Mouse (Mus musculus) left cerebral cortex, adult 18-20 months (tissue): Measurements from ENCODE around the gene Mreg. TPM values are rescaled to one million over a fixed set of nuclear protein-coding genes. Genes with fewer than 3 reads are reported as not detected.
A peak's percentile ranks its signal among the peaks of the same experiment; 100 is the strongest.
"Not testable (repeated sequence)": the region's sequence is repeated elsewhere in the genome, so short reads cannot be mapped to it uniquely, and the experiment has no call there.

Experiments used
- DNase-seq, 2 experiments: peaks; one replicate each; pipeline ENCODE4 v3.0.0; 2021 to 2022; ENCODE audit warnings: low spot score in 2 of 2, mixed read lengths in 1 of 2
- long read RNA-seq, 2 experiments: library from polyadenylated mRNA; stranded (forward); transcript quantifications; one replicate each; pipeline ENCODE4 v2.0.0; 2021
- total RNA-seq, 2 experiments: library from RNA; stranded (reverse); gene quantifications; 2 replicates each; pipeline ENCODE4 v1.2.3; 2021

Mreg gene
- 1 to 10 TPM; 5.2 to 6.1 TPM for total RNA-seq
- long read RNA-seq, experiment 1, transcript Mreg-201 (5 exons, 2,284 nt): major isoform, 6 of 7 reads
- long read RNA-seq, experiment 1, partial matches to known transcripts: 0 of 7 reads
- long read RNA-seq, experiment 1, other reads (novel, unspliced or antisense): 1 of 7 reads
- long read RNA-seq, experiment 2, partial matches to known transcripts: 0 of 5 reads
- long read RNA-seq, experiment 2, other reads (novel, unspliced or antisense): 1 of 5 reads

DNA sequence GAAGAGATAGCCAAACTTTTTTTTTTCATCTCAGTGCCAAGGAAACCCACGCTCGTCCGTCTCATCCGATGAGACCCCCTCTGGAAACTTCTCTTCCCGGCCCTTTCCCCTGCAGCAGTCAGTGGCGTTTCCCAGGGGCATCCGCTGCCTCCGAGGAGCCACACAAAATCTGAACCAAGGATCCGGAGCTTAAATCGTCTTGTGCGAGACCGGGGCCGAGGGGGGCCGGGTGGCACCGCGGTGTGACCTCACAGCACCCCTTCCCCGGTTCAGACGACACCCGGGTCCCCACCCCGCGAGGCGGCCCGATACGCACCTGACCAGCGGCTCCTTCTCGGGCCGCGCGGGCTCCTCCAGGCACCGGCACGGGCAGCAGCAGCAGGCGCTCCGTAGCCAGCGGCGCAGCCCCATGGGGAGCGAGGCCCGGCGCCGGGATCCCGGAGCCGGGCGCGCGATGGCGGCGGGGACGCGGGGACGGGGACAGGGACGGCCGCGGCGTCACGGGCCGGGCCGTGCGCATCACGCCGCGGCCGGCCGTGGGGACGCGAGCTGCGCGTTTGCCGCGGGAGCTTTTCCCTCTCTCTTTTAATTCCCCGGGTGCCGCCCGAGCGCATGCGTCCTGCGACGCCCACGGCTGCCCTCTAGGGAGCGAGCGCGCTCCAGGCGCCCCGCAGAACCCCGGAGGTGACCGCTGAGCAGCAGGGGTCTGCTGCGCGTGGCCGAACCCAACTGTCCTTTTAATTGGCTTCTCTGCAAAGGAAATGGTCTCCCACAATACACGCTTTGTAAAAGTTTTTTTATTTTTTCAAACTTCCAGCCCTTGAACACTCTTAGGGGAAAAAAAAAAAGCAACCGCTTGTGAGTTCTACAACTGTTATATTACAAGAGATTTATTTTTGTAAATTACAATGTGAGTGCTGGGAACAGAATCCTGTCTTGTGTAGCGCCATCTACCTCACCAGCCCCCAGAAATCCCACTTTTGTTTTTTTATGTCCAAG lies at the start of gene Mreg:
TSS of gene Mreg (minus strand) at position 607 of the 999 bp plus-strand sequence.
- peak; percentile 56 to 71 for DNase-seq

DNA sequence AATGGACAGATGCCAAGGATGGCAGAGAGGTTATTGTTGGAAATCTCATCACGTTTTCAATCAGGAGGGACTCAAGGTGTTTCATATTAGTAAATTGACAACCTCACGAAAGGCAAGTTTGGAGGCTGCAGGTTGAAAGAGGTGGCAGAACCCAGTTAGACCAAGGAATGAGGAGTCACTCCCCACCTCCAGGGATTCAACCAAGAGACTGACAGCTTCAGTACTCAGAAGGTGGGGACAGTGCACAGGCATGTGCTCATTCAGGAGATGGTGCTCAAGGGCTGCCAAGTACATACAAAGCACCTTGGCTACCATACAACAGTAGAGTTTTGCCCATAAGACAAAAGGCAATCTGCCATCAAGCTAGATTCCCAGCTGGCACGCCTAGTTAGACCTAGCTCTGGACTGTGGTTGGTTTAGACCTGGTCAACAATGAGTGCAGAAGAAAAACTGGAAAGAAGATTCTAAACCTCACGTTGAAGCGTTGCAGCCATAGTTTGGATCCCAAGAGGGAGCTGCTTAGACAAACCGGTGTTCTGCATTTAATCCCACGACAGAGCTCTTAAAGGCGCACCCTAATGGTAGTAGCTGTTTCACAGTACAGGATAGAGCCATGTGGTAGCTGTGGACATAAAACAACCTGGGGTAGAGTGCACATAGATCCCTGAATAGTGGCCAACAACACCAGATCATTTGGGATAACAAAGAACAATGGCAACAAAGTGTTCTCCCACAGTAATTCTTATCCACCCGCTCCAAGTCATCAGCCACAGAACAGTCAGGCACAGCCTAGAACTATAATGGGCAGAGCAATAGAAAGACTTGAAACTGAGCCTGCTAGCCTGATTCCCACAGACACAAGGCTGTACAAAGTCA lies 44.5 kb upstream of the Mreg start:
- DNase-seq: no peak

DNA sequence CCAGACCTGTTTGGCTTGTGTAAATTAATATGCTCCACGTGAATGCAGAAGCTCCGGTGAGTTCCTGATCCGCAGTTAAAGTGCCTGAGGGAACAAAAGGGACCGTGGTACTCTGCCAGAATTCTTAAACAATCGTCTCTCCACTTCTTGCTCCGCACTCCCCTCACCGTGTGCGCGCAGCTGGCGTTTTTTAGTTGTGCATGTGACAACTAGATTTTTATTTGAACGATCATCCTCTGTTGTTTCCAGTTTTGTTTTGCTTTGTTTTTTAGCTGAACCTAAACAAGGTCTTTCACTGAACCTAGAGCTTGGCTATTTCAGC lies 43.7 kb upstream of the Mreg start:
- no peak for DNase-seq

DNA sequence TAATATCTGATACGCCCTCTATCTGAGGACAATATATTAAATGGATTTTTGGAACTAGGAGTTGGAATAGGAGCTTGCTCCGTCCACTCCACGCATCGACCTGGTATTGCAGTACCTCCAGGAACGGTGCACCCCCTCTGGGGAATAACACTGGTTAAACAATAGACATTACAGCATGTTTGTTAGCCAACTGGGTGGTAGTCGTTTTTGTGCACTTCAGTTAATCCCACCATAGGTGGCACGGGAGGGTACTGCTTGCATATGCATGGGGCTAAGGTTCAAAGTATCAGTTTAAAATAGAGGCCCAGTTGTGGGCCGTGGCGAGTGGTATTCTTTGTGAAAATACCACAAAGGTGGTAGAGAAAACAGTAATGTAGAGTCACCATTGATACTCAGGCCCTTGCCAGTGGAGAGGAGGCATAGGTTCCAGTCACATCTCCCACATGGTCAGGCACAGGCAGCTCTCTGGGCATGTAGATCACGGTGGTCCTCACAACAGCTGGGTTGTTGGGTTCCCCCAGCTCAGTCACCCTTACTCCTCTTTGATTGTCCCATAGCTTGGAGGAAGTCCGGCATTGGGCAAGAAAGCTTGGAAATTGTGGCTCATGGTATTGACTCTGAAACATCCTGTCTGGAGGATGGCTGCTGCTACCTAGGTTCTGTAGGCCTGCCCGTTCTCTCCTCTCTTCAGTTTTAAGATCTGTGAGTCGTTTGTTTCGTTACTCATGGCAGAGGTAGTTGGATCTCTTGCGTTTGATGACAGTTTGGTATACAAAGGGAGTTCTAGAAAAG lies 43.2 kb upstream of the Mreg start:
- DNase-seq: peak; percentile 4 to 31

DNA sequence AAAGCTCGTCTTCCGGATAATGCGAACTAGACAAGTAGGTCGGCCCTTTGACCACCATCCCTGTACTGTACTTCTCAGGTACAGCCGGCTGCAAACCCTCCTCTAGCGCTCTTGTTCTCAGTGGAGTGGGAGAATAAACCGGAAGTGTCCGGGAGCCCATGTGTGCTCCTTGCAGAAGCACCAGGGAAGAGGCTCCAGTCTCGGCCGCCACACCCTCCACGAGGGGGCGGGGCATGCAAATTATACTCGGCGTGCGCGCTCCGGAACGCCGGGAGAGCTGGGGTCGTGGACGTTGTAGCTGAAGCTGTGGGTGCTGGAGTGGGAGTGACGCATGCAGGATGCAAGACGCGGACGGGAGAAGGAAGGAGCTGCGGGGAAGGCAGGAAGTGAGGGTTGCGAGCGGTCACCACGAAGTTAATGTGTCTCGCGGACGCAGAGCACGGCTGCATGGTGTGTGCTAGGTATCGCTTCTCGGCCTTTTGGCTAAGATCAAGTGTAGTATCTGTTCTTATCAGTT lies 42.5 kb upstream of the Mreg start:
- peak; percentile 83 to 89 for DNase-seq

DNA sequence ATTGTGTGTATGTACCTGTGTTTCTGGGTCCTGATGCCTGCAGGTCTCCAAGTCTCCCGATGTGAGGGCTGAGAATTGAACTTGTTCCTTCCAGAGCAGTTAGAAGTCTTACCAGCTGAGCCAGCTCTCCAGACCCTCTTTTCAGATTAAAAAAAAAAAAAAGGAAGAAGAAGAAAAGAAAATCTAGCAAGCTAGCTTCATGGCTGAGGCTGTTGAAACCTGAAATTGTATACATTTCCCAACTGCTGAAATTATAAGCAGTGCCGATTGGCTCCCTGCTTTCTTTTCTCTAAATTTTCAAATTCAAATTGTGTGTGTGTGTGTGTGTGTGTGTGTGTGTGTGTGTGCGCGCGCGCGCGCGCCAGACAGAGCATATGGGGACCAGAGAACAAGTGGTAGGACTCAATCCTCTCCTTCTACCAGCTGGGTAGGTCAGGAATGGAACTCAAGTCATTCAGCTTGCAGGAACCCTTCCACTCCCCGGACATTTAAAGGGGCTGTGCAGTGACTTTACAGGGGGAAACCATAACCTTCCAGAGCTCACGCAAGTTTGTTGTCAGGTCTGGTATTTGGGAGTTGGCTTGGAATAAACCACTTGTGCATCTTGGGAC lies 41.9 kb upstream of the Mreg start:
- no peak for DNase-seq

DNA sequence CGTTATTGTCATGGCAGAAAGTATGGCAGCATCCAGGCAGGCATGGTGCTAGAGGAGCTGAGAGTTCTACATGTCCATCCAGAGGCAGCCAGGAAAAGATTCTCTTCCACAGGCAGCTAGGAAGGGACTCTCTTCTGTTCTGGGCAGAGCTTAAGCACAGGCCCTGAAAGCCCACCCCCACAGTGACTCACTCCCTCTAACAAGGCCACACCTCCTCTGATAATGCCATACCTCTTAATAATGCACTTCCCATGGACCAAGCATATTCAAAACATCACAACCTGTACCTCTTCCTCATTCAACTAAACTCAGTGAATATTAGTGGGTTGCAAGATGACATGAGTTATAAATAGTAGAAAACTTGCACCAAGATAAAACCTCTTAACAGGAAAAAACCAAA lies 39.7 kb upstream of the Mreg start:
- DNase-seq: no peak

DNA sequence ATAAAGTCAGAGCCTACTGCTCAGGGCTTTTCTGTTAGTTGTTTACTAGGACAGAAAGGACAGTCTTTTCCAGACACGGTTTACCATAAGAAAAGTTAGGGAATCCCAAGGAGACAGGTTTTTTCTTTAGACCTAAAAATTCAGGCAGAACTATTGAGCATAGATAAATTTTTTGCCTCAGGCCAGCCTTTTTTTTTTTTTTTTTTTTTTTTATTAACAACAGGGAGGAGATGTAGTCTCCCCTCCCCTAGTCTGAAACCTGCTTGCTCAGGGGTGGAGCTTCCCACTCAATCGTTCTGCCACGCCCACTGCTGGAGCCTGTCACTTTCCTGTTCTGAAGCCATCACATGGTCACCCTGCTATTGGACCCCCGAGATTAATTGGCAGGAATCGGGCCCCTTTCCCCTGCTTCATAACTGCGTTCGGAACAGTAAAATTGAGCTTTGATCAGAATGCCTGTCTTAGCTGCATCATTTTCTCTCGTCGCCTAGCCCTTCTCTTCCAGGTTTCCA lies 36.2 kb upstream of the Mreg start:
- DNase-seq: not testable (repeated sequence)

DNA sequence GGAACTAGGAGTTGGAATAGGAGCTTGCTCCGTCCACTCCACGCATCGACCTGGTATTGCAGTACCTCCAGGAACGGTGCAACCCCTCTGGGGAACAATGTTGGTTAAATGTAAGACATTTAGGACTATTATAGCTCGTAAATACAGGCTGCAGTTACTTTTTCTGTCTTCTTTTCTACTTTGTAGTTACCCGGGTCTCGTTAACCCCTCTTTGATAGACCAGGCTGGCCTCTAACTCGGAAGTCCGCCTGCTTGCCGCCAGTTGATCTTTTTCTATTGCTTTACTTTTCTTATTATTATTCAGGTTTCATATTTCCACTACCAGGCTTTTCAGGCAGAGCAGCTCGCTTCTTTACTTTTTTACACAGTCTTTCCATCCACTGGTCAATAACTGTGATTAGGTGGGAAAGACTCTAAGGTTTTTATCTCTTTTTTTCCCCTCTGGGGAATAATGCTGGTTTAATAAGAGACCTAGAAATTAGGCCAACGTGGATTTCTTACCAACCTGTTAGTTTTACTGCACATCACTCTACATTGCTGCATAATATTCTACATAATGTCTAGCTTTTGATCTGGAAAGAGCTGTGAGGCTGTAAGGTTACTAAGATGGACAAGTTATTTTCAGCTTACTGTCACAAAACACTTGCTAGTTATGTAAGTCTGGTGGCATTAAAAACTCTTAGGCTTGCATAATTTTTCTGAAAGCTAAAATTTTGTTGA lies 32.4 kb upstream of the Mreg start:
- DNase-seq: no peak

DNA sequence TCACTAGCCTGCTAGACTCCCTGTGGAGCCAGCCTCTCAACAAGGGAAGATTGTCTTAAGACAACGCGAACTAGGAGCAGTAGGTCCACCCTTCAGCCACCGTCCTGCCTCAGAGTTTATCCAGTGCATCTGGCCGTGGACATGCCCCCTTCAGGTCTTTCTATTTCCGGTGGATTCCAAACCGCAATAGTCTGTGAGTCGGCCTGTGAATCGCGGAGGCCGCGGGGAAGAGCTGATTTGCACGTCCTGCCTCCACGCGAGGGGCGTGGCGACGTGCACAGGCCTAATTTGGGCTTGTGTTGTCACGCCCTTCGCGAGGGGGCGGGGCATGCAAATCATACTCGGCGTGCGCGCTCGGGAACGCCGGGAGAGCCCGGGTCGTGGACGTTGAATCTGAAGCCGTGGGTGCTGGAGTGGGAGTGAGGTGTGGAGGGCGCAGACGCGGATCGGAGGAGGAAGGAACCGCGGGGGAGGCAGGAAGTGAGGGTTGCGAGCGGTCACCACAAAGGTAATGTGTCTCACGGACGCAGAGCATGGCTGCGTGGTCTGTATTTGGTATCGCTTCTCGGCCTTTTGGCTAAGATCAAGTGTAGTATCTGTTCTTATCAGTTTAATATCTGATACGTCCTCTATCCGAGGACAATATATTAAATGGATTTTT lies 31.7 kb upstream of the Mreg start:
- DNase-seq: peak; percentile 95 to 97

DNA sequence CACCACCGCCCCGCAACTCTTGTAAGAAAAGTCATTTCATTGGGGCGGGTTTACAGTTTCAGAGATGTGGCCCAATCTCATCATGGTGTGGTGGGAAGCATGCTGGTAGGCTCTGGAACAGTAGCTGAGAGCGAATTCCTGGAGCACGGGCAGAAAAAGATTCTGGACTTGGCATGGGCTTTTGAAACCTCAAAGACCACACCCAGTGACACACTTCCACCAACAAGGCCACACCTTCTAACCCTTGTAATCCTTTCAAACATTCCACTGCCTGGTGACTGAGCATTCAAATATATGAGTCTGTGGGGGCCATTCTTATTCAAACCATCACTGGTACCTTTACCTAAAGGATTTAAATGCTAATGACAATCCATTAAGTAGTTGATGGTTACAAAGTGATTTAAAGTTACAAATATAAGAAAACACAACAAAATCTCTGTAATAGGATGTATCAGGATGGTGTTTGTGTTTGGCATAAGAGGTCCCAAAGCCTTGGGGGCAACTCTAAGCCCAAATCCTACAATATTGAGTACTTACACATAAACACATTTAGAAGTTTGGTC lies 30.6 kb upstream of the Mreg start:
- no peak for DNase-seq

DNA sequence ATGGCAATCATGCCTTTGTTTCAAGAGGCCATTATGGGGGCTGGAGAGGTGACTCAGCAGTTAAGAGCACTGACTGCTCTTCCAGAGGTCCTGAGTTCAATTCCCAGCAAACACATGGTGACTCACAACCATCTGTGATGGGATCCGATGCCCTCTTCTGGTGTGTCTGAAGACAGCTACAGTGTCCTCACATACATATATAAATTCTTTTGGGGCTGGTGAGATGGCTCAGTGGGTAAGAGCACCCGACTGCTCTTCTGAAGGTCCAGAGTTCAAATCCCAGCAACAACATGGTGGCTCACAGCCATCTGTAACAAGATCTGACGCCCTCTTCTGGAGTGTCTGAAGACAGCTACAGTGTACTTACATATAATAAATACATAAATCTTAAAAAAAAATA lies 27.0 kb upstream of the Mreg start:
- DNase-seq: not testable (repeated sequence)

DNA sequence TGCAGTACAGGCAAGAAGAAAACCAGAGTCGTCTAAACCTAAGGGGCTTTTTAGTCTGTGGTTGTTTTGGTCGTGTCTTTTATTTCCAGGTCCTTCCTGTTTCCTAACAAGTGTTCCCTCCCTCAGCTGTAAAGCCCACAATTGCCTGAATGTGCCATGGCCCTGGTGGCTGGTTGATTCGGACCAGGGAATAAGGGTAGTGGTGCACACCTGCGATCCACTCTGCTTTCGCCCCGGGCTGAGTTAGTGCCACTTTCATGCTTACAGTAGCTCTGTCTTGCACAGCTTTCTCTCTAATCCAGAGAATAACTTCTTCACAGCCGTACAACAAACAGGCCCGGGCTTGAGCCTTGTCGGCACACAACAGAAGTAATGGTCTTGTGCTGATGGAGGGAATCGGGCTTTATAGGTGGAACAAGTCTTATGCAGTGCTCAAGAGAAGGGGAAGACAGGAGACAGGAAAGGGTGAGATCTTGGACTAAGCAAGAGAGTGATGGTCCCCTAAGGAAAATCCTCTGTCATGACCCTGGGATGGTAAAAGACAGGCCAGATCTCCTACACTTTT lies 26.0 kb upstream of the Mreg start:
- no peak for DNase-seq

DNA sequence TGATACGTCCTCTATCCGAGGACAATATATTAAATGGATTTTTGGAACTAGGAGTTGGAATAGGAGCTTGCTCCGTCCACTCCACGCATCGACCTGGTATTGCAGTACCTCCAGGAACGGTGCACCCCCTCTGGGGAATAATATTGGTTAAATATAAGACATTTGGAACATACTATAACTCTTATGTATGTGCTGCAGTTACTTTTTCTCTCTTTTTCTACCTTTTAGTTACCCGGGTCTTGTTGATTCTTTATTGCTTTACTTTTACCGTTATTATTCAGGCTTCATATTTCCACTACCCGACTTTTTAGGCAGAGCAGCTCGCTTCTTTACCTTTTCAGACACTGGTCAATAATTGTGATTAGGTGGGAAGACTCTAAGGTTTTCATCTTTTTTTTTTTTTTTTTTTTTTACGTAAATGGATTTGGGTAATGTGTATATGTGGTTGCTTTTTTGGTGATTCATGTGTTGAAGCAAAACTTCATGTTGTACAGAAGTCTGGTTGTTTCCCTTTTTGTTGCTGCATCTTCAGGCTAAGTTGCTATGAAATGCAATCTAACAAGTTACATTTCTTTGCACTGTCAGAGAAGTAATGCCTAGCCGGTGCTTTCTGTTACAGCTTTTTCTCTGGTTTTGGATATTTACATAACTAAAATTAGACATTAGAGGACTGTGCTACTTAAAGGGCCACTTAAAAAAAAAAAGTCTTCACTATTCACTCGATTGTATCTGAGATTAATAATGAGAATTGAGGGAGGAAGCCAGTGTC lies 25.1 kb upstream of the Mreg start:
- DNase-seq: no peak

DNA sequence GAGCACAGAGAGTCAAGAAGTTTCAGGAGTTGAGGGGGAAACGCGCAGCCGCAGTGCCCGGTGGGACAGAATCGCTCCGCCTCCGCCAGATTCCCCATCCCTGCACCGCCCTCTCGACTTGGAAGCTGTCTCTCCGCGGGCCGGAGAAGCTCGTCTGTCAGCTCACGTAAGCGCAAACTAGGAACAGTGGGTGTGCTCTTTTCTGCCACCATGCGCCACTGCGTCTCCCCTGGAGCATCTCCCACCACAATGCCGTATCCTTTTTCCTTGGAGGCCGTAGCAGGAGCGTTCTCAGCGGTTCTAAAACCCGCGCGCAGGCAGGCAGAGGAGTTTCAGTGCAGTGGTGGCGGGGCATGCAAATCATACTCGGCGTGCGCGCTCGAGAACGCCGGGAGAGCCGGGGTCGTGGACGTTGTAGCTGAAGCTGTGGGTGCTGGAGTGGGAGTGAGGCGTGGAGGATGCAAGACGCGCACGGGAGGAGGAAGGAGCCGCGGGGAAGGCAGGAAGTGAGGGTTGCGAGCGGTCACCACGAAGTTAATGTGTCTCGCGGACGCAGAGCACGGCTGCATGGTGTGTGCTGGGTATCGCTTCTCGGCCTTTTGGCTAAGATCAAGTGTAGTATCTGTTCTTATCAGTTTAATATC lies 24.4 kb upstream of the Mreg start:
- peak; percentile 67 to 80 for DNase-seq

DNA sequence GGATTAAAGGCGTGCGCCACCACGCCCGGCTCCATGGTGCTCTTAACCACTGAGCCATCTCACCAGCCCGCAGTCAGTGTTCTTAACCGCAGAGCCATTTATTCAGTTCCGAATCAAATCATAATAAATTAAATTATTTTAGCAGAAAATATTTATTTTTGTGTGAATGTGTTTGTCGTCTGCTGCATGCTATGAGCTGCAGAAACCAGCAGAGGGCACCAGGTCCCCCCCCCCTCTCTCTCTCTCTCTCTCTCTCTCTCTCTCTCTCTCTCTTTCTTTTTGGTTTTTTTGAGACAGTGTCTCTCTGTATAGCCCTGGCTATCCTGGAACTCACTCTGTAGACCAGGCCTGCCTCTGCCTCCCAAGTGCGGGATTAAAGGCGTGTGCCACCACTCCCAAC lies 20.5 kb upstream of the Mreg start:
- DNase-seq: not testable (repeated sequence)

DNA sequence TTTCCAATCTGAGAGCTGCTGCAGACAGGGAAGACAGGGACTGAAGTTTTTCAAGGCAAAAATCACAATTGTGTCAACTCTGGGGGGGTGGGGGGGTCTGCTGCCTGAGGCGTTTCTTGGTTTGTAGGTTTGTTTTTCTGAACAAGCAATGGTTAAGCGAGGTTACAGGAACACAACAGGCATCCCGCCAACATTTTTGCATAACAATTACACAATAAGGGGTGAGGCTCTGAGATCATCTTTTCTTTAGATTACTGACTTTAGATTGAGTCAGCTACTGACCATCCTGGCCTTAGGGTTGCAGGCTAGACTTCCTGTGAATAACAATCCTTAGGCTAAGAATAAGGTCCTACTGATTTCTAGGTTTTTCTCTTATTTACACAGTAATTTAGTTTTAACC lies 16.9 kb upstream of the Mreg start:
- DNase-seq: no peak
